Mouse (Mus musculus) cortical plate, adult 2 months (tissue): ENCODE data around the gene Schip1.

ENCODE experiments used
- CTCF ChIP-seq: fragments of 200-500 bp; IDR thresholded peaks from 2 replicates; pipeline ENCODE4 v1.5.1; 2011; ENCODE audit warnings: mild to moderate bottlenecking, control low read depth, low read length; ENCODE audit not compliant: insufficient read depth; ENCODE audit errors: extremely low read depth
- POLR2A ChIP-seq: fragments of 200-500 bp; IDR thresholded peaks from 2 replicates; pipeline ENCODE4 v1.6.1; 2011; ENCODE audit warnings: mild to moderate bottlenecking, low read length, control low read depth; ENCODE audit not compliant: insufficient read depth; ENCODE audit errors: extremely low read depth

- TF ChIP-seq CTCF (no peak), POLR2A (no peak)
These were observed 320.9 kb downstream of the Schip1 start for GRCm38 (mm10) chr3:68385544-68385943.
